In the genomic region with DNA sequence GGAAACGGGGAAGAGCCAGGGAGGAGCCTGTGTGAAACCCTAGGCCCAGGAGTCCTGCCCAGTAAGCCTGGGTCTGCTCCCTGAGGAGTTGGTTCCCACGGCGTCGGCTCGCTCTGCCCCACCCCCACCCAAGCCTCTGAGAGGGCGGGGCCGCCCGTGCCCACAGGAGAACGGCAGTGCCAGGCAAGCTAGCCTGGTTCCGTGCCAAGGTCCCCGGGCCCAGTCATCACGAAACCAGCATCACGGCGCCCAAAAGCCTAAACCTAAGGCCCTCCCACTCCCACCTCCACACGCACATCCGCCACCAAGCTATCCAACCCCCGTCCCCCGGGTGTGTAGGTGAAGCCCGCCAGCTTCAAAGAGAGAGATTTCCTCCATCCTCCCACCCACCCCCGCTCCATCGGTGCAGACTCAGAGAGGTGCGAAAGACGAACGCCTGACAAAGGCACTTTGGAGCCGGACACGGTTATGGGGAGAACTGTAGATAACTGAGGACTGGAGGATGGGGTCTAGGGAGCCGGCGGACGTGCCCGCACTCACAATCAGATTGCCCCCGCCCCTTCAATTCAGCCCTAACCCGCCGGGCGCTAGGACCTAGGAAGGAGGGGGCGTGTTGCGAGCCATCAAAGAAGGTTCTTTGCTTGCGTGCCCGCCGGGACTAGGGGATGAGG, we compare ENCODE assay signal across 8 mouse cellular contexts. TPM values are rescaled to one million over a fixed set of nuclear protein-coding genes. Genes with fewer than 3 reads are reported as not detected.
A peak's percentile ranks its signal among the peaks of the same experiment; 100 is the strongest.
DNase-seq lines count a peak whose midpoint lies in the region; ATAC-seq and TF ChIP-seq lines count a peak whose summit lies in the region.

No protein-coding gene starts in this region.

- no peaks in the 10 kb centered on the region for H3K36me3 ChIP-seq in E14TG2a.4 (ENCODE audit: insufficient read depth, low read length)
- H3K36me3 ChIP-seq in forebrain, embryonic 11.5 days (ENCODE audit: control insufficient read depth, insufficient read depth, low read length), result no peaks in the 10 kb centered on the region
- no peaks in the 10 kb centered on the region for H3K36me3 ChIP-seq in heart, postnatal 0 days (replicated peaks; ENCODE audit: control insufficient read depth, insufficient read depth, low read length)
- H3K36me3 ChIP-seq in liver, embryonic 14.5 days (replicated peaks; ENCODE audit: control insufficient read depth, insufficient read depth, low read depth), result peaks cover 2% of the 10 kb centered on the region; the same call in 1 of the 2 replicates
- H3K36me3 ChIP-seq in neural tube, embryonic 11.5 days (ENCODE audit: control insufficient read depth, insufficient read depth, low read length), result no peaks in the 10 kb centered on the region
- H3K36me3 ChIP-seq in stomach, postnatal 0 days (ENCODE audit: control insufficient read depth, insufficient read depth, low read length), result no peaks in the 10 kb centered on the region

- no peak for TF ChIP-seq CTCF in E14TG2a.4 (conservative IDR thresholded peaks at IDR 0.05; ENCODE audit: low read length)
- TF ChIP-seq CTCF in heart, postnatal 0 days (IDR thresholded peaks at IDR 0.05; ENCODE audit: low read depth), result no peak
- no peak; the same call in 1 of the 2 replicates for TF ChIP-seq CTCF in liver, embryonic 14.5 days (IDR thresholded peaks at IDR 0.05; ENCODE audit: low read depth)
- peak; percentile 0; the same call in 1 of the 2 replicates for TF ChIP-seq CTCF in stomach, postnatal 0 days (IDR thresholded peaks at IDR 0.05; ENCODE audit: low read depth)

- under 1% methylated on average over 39 of the region's 39 CpGs for WGBS in forebrain, embryonic 11.5 days
- under 1% methylated on average over 39 of the region's 39 CpGs for WGBS in heart, postnatal 0 days
- WGBS in liver, embryonic 14.5 days (ENCODE audit: insufficient replicate concordance), result under 1% methylated on average over 39 of the region's 39 CpGs
- 0% methylated on average over 39 of the region's 39 CpGs for WGBS in neural tube, embryonic 11.5 days
- WGBS in stomach, postnatal 0 days, result 1% methylated on average over 36 of the region's 39 CpGs

- H3K9ac ChIP-seq in forebrain, embryonic 11.5 days (ENCODE audit: low read length), result peak overlapping the region; percentile 72
- peak overlapping the region; percentile 39 for H3K9ac ChIP-seq in heart, postnatal 0 days (replicated peaks; ENCODE audit: low read depth, low read length)
- H3K9ac ChIP-seq in liver, embryonic 14.5 days (replicated peaks), result peak overlapping the region; percentile 98
- peak overlapping the region; percentile 73 for H3K9ac ChIP-seq in neural tube, embryonic 11.5 days (ENCODE audit: low read length)
- peak overlapping the region; percentile 53 for H3K9ac ChIP-seq in stomach, postnatal 0 days (ENCODE audit: low read length)

- peaks cover 59% of the 10 kb centered on the region for H3K27me3 ChIP-seq in E14TG2a.4 (ENCODE audit: insufficient read depth, low read length)
- no peaks in the 10 kb centered on the region for H3K27me3 ChIP-seq in forebrain, embryonic 11.5 days (ENCODE audit: control insufficient read depth, insufficient read depth, low read length)
- no peaks in the 10 kb centered on the region for H3K27me3 ChIP-seq in heart, postnatal 0 days (ENCODE audit: control insufficient read depth, insufficient read depth, low read length)
- no peaks in the 10 kb centered on the region for H3K27me3 ChIP-seq in liver, embryonic 14.5 days (ENCODE audit: control insufficient read depth, insufficient read depth, low read length)
- no peaks in the 10 kb centered on the region for H3K27me3 ChIP-seq in neural tube, embryonic 11.5 days (ENCODE audit: control insufficient read depth, insufficient read depth, low read length)
- no peaks in the 10 kb centered on the region for H3K27me3 ChIP-seq in stomach, postnatal 0 days (ENCODE audit: control insufficient read depth, insufficient read depth, low read length)

- H3K27ac ChIP-seq in forebrain, embryonic 11.5 days (ENCODE audit: low read depth, low read length), result peak overlapping the region; percentile 90
- peak overlapping the region; percentile 43 for H3K27ac ChIP-seq in heart, postnatal 0 days (ENCODE audit: low read depth)
- H3K27ac ChIP-seq in liver, embryonic 14.5 days, result peak overlapping the region; percentile 95
- peak overlapping the region; percentile 82 for H3K27ac ChIP-seq in neural tube, embryonic 11.5 days (ENCODE audit: low read depth, low read length)
- H3K27ac ChIP-seq in stomach, postnatal 0 days (replicated peaks), result peak overlapping the region; percentile 75

- peak overlapping the region; percentile 93 for H3K4me2 ChIP-seq in forebrain, embryonic 11.5 days (ENCODE audit: low read depth, low read length, severe bottlenecking)
- H3K4me2 ChIP-seq in heart, postnatal 0 days (ENCODE audit: low read depth, low read length), result peak overlapping the region; percentile 86
- peak overlapping the region; percentile 90 for H3K4me2 ChIP-seq in liver, embryonic 14.5 days (ENCODE audit: low read depth)
- H3K4me2 ChIP-seq in neural tube, embryonic 11.5 days (ENCODE audit: low read depth), result peak overlapping the region; percentile 87
- H3K4me2 ChIP-seq in stomach, postnatal 0 days (replicated peaks; ENCODE audit: low read depth), result peak overlapping the region; percentile 96

- DNase-seq in c-Kit-positive CD71-positive TER-119-positive erythroid progenitor cells, embryonic 14.5 days (ENCODE audit: low spot score), result peak; percentile 58
- peak; percentile 94 for DNase-seq in forebrain, embryonic 11.5 days (ENCODE audit: low spot score)
- peak; percentile 76 for DNase-seq in heart, postnatal 0 days (ENCODE audit: low spot score)
- peak; percentile 57 to 71 for DNase-seq in kidney, postnatal 36 days
- DNase-seq in liver, embryonic 14.5 days (ENCODE audit: low read depth in 3 of 3, low spot score in 3 of 3), result peak in 1 of 3 experiments; percentile 58
- peak; percentile 92 for DNase-seq in neural tube, embryonic 11.5 days (ENCODE audit: low spot score)
- DNase-seq in stomach, postnatal 0 days (ENCODE audit: low spot score), result peak; percentile 89

- peaks cover 48% of the 10 kb centered on the region for H3K4me1 ChIP-seq in E14TG2a.4 (replicated peaks; ENCODE audit: low read depth, low read length)
- H3K4me1 ChIP-seq in forebrain, embryonic 11.5 days (replicated peaks; ENCODE audit: control insufficient read depth, insufficient read depth, low read length), result peaks cover 19% of the 10 kb centered on the region; the same call in 1 of the 2 replicates
- peaks cover 6% of the 10 kb centered on the region for H3K4me1 ChIP-seq in heart, postnatal 0 days (ENCODE audit: control insufficient read depth, insufficient read depth)
- peaks cover 14 to 25% of the 10 kb centered on the region in 2 experiments for H3K4me1 ChIP-seq in liver, embryonic 14.5 days (replicated peaks; ENCODE audit: control insufficient read depth in 2 of 2, insufficient read depth in 2 of 2, low read length in 1 of 2)
- peaks cover 14% of the 10 kb centered on the region for H3K4me1 ChIP-seq in neural tube, embryonic 11.5 days (ENCODE audit: control insufficient read depth, insufficient read depth, low read length)
- no peaks in the 10 kb centered on the region for H3K4me1 ChIP-seq in stomach, postnatal 0 days (replicated peaks; ENCODE audit: control insufficient read depth, insufficient read depth)

- TF ChIP-seq EP300 in heart, postnatal 0 days (IDR thresholded peaks at IDR 0.05; ENCODE audit: low read depth), result no peak
- TF ChIP-seq EP300 in liver, embryonic 14.5 days (IDR thresholded peaks at IDR 0.05; ENCODE audit: low read depth), result no peak
- TF ChIP-seq EP300 in stomach, postnatal 0 days (optimal IDR thresholded peaks at IDR 0.05), result no peak

- peak overlapping the region; percentile 81 for H3K4me3 ChIP-seq in E14TG2a.4 (replicated peaks; ENCODE audit: low read length)
- H3K4me3 ChIP-seq in forebrain, embryonic 11.5 days (ENCODE audit: low read depth, low read length), result peak overlapping the region; percentile 73
- H3K4me3 ChIP-seq in heart, postnatal 0 days (ENCODE audit: low read depth, low read length), result peak overlapping the region; percentile 65
- peak overlapping the region; percentile 92 to 95 for H3K4me3 ChIP-seq in liver, embryonic 14.5 days (ENCODE audit: insufficient read depth in 1 of 2, low read depth in 2 of 2, low read length in 2 of 2)
- peak overlapping the region; percentile 71 for H3K4me3 ChIP-seq in neural tube, embryonic 11.5 days (ENCODE audit: low read depth, low read length)
- H3K4me3 ChIP-seq in stomach, postnatal 0 days (ENCODE audit: low read depth, low read length), result peak overlapping the region; percentile 61

- H3K9me3 ChIP-seq in E14TG2a.4 (ENCODE audit: low read length), result peaks cover 7% of the 10 kb centered on the region; the same call in 1 of the 2 replicates
- no peaks in the 10 kb centered on the region for H3K9me3 ChIP-seq in forebrain, embryonic 11.5 days (ENCODE audit: control insufficient read depth, low read length)
- H3K9me3 ChIP-seq in heart, postnatal 0 days (replicated peaks; ENCODE audit: control insufficient read depth, low read length), result no peaks in the 10 kb centered on the region
- no peaks in the 10 kb centered on the region for H3K9me3 ChIP-seq in liver, embryonic 14.5 days (ENCODE audit: control insufficient read depth, low read length)
- no peaks in the 10 kb centered on the region for H3K9me3 ChIP-seq in neural tube, embryonic 11.5 days (ENCODE audit: control insufficient read depth, low read length)
- no peaks in the 10 kb centered on the region for H3K9me3 ChIP-seq in stomach, postnatal 0 days (ENCODE audit: control insufficient read depth, low read length)

- peak; percentile 84 for ATAC-seq in forebrain, embryonic 11.5 days (replicated peaks; ENCODE audit: low FRiP score)
- peak; percentile 61 for ATAC-seq in heart, postnatal 0 days (ENCODE audit: insufficient read depth, low read depth)
- peak; percentile 27; the same call in 1 of the 2 replicates for ATAC-seq in liver, embryonic 14.5 days (ENCODE audit: insufficient read depth)
- ATAC-seq in neural tube, embryonic 11.5 days (ENCODE audit: insufficient read depth, low FRiP score, low TSS enrichment), result peak; percentile 77
- ATAC-seq in stomach, postnatal 0 days (ENCODE audit: low FRiP score, low TSS enrichment), result peak; percentile 61

RNA-seq across cellular contexts. Expression of a gene that starts 1.1 kb away (rescaled TPM):
- 18.2 and 19.6 TPM in 2 replicates for polyA plus RNA-seq in forebrain, embryonic 11.5 days (2014; fragmentation: Nextera tagmentation; extraction: Ambion mirVana)
- total RNA-seq in heart, postnatal 0 days (2014; rRNA removed; ENCODE audit: low replicate concordance), result 6.0 and 12.1 TPM in 2 replicates
- polyA plus RNA-seq in heart, postnatal 0 days (2015; fragmentation: Nextera tagmentation; extraction: Ambion mirVana), result 2.1 and 2.3 TPM in 2 replicates
- 11.9 and 13.1 TPM in 2 replicates for polyA plus RNA-seq in liver, embryonic 14.5 days (2012; rRNA removed)
- polyA plus RNA-seq in liver, embryonic 14.5 days (2014; fragmentation: Nextera tagmentation; extraction: Ambion mirVana), result 7.4 and 10.6 TPM in 2 replicates
- polyA plus RNA-seq in neural tube, embryonic 11.5 days (2014; fragmentation: Nextera tagmentation; extraction: Ambion mirVana), result 15.8 and 16.2 TPM in 2 replicates
- 2.8 and 3.4 TPM in 2 replicates for polyA plus RNA-seq in stomach, postnatal 0 days (2015; fragmentation: Nextera tagmentation; extraction: Ambion mirVana)

RNA-seq across cellular contexts. Expression of a gene that starts 13.9 kb away (rescaled TPM):
- polyA plus RNA-seq in forebrain, embryonic 11.5 days (2014; fragmentation: Nextera tagmentation; extraction: Ambion mirVana), result not detected in 2 replicates
- total RNA-seq in heart, postnatal 0 days (2014; rRNA removed; ENCODE audit: low replicate concordance), result not detected in 2 replicates
- not detected in 2 replicates for polyA plus RNA-seq in heart, postnatal 0 days (2015; fragmentation: Nextera tagmentation; extraction: Ambion mirVana)
- not detected in 2 replicates for polyA plus RNA-seq in liver, embryonic 14.5 days (2012; rRNA removed)
- not detected in 2 replicates for polyA plus RNA-seq in liver, embryonic 14.5 days (2014; fragmentation: Nextera tagmentation; extraction: Ambion mirVana)
- not detected in 2 replicates for polyA plus RNA-seq in neural tube, embryonic 11.5 days (2014; fragmentation: Nextera tagmentation; extraction: Ambion mirVana)
- 3.3 and 5.4 TPM in 2 replicates for polyA plus RNA-seq in stomach, postnatal 0 days (2015; fragmentation: Nextera tagmentation; extraction: Ambion mirVana)

RNA-seq across cellular contexts. Expression of a gene that starts 20.4 kb away (rescaled TPM):
- not detected in 2 replicates for polyA plus RNA-seq in forebrain, embryonic 11.5 days (2014; fragmentation: Nextera tagmentation; extraction: Ambion mirVana)
- not detected in 2 replicates for total RNA-seq in heart, postnatal 0 days (2014; rRNA removed; ENCODE audit: low replicate concordance)
- not detected in 2 replicates for polyA plus RNA-seq in heart, postnatal 0 days (2015; fragmentation: Nextera tagmentation; extraction: Ambion mirVana)
- 0.22 and 0.57 TPM in 2 replicates for polyA plus RNA-seq in liver, embryonic 14.5 days (2012; rRNA removed)
- not detected in 2 replicates for polyA plus RNA-seq in liver, embryonic 14.5 days (2014; fragmentation: Nextera tagmentation; extraction: Ambion mirVana)
- 1.0 TPM in 1 of 2 replicates, not detected in the other for polyA plus RNA-seq in neural tube, embryonic 11.5 days (2014; fragmentation: Nextera tagmentation; extraction: Ambion mirVana)
- 63.0 and 64.3 TPM in 2 replicates for polyA plus RNA-seq in stomach, postnatal 0 days (2015; fragmentation: Nextera tagmentation; extraction: Ambion mirVana)

RNA-seq across cellular contexts. Expression of a gene that starts 45.9 kb away (rescaled TPM):
- 0.20 and 0.37 TPM in 2 replicates for polyA plus RNA-seq in forebrain, embryonic 11.5 days (2014; fragmentation: Nextera tagmentation; extraction: Ambion mirVana)
- 23.0 and 79.5 TPM in 2 replicates for total RNA-seq in heart, postnatal 0 days (2014; rRNA removed; ENCODE audit: low replicate concordance)
- polyA plus RNA-seq in heart, postnatal 0 days (2015; fragmentation: Nextera tagmentation; extraction: Ambion mirVana), result 22.9 and 24.0 TPM in 2 replicates
- 0.29 and 0.38 TPM in 2 replicates for polyA plus RNA-seq in liver, embryonic 14.5 days (2012; rRNA removed)
- 0.56 and 0.59 TPM in 2 replicates for polyA plus RNA-seq in liver, embryonic 14.5 days (2014; fragmentation: Nextera tagmentation; extraction: Ambion mirVana)
- 0.12 and 0.26 TPM in 2 replicates for polyA plus RNA-seq in neural tube, embryonic 11.5 days (2014; fragmentation: Nextera tagmentation; extraction: Ambion mirVana)
- 3.0 and 3.4 TPM in 2 replicates for polyA plus RNA-seq in stomach, postnatal 0 days (2015; fragmentation: Nextera tagmentation; extraction: Ambion mirVana)

RNA-seq across cellular contexts. Expression of a gene that starts 58.1 kb away (rescaled TPM):
- polyA plus RNA-seq in forebrain, embryonic 11.5 days (2014; fragmentation: Nextera tagmentation; extraction: Ambion mirVana), result not detected in 2 replicates
- not detected in 2 replicates for total RNA-seq in heart, postnatal 0 days (2014; rRNA removed; ENCODE audit: low replicate concordance)
- not detected in 2 replicates for polyA plus RNA-seq in heart, postnatal 0 days (2015; fragmentation: Nextera tagmentation; extraction: Ambion mirVana)
- polyA plus RNA-seq in liver, embryonic 14.5 days (2012; rRNA removed), result 10.1 and 11.3 TPM in 2 replicates
- 7.2 and 7.5 TPM in 2 replicates for polyA plus RNA-seq in liver, embryonic 14.5 days (2014; fragmentation: Nextera tagmentation; extraction: Ambion mirVana)
- polyA plus RNA-seq in neural tube, embryonic 11.5 days (2014; fragmentation: Nextera tagmentation; extraction: Ambion mirVana), result not detected in 2 replicates
- polyA plus RNA-seq in stomach, postnatal 0 days (2015; fragmentation: Nextera tagmentation; extraction: Ambion mirVana), result 0.07 TPM in 1 of 2 replicates, not detected in the other

Comparison
In these comparisons a context has a peak if more than half of its experiments do, and no peak if none do; other contexts are left out.
1. ATAC-seq: peak in every context shown above with its lines; median percentile 84 in forebrain, embryonic 11.5 days; 77 in neural tube, embryonic 11.5 days; 61 in heart, postnatal 0 days; 61 in stomach, postnatal 0 days; 27 in liver, embryonic 14.5 days.
2. H3K27ac ChIP-seq: peak in every context shown above with its lines; median percentile 95 in liver, embryonic 14.5 days; 90 in forebrain, embryonic 11.5 days; 82 in neural tube, embryonic 11.5 days; 75 in stomach, postnatal 0 days; 43 in heart, postnatal 0 days.
3. H3K9ac ChIP-seq: peak in every context shown above with its lines; median percentile 98 in liver, embryonic 14.5 days; 73 in neural tube, embryonic 11.5 days; 72 in forebrain, embryonic 11.5 days; 53 in stomach, postnatal 0 days; 39 in heart, postnatal 0 days.
4. RNA of a gene that starts 20.4 kb away (polyA plus RNA-seq): 63.0 to 64.3 TPM in stomach, postnatal 0 days; 0.22 to 0.57 TPM in liver, embryonic 14.5 days, not detected in forebrain, embryonic 11.5 days, not detected in heart, postnatal 0 days and 1.0 TPM in neural tube, embryonic 11.5 days; every median in the first group is over 10 times any median in the second.
5. Peak in every context shown above with its lines, with median percentiles within 50 percentile points of each other: H3K4me3 ChIP-seq and H3K4me2 ChIP-seq.